Mouse (Mus musculus) NIH3T3 (cell line): ENCODE measurements at regions not wholly inside any gene's neighbourhood (a gene's known extent, or its start where the extent isn't known, plus 50 kb on each side); places are given as distances from the start of the nearest gene placed in this dataset.
"Not testable (repeated sequence)": the region's sequence is repeated elsewhere in the genome, so short reads cannot be mapped to it uniquely, and the experiment has no call there.

Experiments used
- DNase-seq: peaks from one replicate; pipeline ENCODE4 v3.0.0-alpha.2; 2012; ENCODE audit warnings: low read depth

GRCm38 (mm10) chr6:6388835-6389440 is 172.0 kb upstream of the Slc25a13 start:
- no peak for DNase-seq

DNA sequence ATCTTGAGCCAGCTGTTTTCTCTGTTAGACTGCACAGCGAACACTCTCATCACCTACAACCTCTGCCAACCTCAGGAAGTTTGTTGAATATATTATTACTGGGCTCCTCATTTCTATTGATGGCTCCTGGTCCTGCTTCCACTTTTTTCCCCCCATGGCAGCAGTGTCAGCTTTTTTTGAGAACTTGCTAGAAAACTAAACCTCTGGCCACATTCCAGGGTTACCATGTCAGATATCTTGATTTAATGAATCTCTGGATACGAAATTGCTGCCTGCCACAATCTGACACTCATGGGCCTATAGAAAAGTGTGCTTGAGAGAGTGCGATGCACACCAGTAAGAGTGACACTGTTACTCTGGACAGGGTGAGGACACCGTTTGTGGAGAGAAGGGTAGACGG is 170.6 kb upstream of the Slc25a13 start:
- no peak for DNase-seq

GRCm38 (mm10) chr6:6384971-6385370 is 168.0 kb upstream of the Slc25a13 start:
- DNase-seq = no peak

DNA sequence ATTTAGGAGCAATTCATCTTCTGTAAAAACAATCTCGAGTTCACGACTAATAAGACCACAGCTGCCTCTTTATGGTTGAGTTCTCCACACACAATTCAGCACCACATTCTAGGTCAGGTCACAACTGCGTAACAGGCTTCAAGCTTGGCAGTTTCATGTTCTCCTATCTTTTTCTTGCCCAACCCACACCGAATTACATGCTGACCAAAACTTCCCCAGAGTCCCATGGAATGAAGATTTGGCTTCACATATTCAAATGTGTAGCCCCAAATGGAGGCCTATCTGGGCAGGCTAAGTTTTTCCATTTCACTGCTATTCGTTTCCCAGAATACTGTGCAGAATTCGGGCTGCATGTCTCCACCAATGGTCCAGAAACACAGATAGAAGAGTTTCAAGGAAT is 167.5 kb upstream of the Slc25a13 start:
- DNase-seq = no peak

DNA sequence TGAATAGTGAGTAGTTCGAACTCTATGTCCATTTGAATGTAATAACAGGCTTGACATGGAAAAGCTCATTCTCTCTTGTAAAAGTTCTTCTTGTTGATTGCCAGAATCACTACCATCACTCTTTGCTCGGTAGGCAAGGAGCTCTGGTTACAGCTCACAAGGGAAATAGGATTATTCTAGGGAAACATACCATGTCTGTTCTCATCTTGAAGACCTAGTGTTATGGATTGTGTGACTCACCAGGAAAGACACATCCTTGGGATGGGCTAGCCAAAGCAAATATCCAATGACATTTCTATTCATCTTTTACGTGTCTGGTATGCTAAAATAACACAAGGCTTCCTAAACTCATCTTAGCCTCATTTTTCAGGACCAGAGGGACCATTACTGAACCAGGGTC is 155.4 kb upstream of the Slc25a13 start:
- DNase-seq = no peak

- peak; percentile 74 for DNase-seq
These were observed 154.6 kb upstream of the Slc25a13 start for GRCm38 (mm10) chr6:6371444-6372093.

DNA sequence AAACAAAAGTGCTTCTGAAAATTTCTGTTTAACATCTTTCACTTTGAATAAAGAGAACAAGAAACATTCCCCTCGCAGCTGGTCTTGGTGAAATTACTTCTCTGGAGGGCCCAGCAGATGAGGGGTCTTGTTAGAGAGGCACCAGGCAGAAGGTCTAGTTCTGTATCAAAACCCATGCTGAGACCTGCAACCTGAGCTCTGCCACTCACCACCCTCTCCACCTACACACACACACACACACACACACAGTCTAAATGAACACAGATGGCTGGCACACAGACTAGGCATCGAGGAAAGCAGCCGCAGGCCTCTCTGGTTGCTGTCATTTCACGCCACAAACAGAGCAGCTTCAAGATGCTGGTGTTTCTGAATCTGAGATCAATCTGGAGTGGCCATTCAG is 147.1 kb upstream of the Slc25a13 start:
- no peak for DNase-seq

DNA sequence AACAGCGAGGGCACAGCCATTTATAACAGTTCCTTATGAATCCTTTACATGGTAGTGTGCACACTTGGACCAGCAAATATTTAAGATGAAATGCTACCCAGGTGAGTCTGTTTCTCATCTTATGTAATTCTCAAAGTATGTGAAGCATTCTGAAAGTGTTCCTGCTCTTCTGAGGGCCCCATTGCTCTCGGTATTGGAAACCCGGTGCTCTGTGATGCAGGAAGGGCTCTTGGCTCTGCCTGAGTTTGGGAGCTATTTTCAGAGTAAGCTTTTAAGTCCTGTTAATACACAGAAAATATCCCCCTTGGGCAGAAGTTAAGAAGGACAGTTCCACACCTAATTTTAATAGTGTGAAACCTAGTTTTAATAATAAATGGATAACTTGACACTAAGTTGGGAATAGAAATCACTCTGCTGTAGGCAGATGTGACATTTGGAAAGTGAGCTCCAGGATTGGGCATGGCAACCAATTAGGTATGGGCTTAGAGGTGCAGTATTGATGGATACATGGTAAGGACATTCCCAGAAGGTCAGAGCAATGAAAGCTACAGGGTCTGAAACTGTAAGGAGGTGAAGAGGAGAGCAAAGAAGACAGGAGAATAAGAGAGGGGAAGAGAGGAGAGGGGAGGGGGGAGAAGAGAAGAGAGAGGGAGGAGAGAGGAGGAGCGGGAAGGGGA is 145.8 kb upstream of the Slc25a13 start:
- DNase-seq = no peak

GRCm38 (mm10) chr6:6361181-6361580 is 144.2 kb upstream of the Slc25a13 start:
- not testable (repeated sequence) for DNase-seq

- no peak for DNase-seq
These were observed 140.5 kb upstream of the Slc25a13 start for GRCm38 (mm10) chr6:6357477-6357876.

- no peak for DNase-seq
These were observed 140.0 kb upstream of the Slc25a13 start for GRCm38 (mm10) chr6:6356967-6357366.

GRCm38 (mm10) chr6:6335251-6335650 is 118.3 kb upstream of the Slc25a13 start:
- no peak for DNase-seq

- no peak for DNase-seq
These were observed 113.3 kb upstream of the Slc25a13 start for GRCm38 (mm10) chr6:6330271-6330670.

- peak; percentile 22 for DNase-seq
These were observed 108.5 kb upstream of the Slc25a13 start for GRCm38 (mm10) chr6:6325516-6325915.

- DNase-seq = no peak
These were observed 99.8 kb upstream of the Slc25a13 start for GRCm38 (mm10) chr6:6316725-6317124.

- no peak for DNase-seq
These were observed 96.2 kb upstream of the Slc25a13 start for GRCm38 (mm10) chr6:6313171-6313570.

DNA sequence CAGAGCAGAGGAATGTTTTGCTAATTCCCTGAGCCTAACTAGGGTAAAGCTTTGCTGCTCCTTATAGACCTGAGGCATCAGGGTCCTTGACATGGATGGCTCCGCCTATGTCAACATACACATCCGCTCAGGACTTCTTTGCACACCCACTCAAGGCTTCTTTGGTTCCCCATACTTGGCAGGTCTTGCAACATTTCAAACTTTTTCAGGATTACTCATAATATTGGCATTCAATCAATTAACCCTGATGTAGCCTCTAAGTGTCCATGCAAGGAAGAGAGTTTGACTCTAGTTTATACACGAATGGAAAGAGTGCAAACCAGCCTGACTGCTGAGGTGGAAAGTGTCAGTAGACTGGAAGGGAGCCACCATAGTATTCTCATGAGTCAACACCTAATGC is 93.2 kb upstream of the Slc25a13 start:
- DNase-seq = peak; percentile 85

DNA sequence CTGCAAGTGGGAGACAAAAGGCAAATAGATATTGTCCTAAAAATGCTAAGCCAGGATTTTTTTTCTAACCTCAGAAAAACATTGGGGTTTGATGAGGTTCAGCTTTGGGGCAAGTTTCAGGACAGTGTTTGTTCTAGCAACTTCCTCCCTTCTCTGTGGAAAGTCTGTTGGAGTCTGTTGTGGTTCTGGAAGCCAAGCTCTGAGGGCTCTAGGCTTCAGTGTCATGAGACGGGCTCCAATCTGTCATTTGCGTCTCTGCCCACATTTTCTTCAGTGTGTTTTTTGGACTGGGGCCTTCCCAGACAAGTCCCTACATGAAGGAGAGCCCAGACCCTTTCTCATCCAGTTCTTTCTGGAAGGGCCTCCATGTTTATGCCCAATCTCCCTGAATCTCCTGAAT is 90.6 kb upstream of the Slc25a13 start:
- no peak for DNase-seq

GRCm38 (mm10) chr6:6303767-6304166 is 86.8 kb upstream of the Slc25a13 start:
- DNase-seq = no peak

GRCm38 (mm10) chr6:6301001-6301510 is 84.1 kb upstream of the Slc25a13 start:
- DNase-seq = no peak

GRCm38 (mm10) chr6:6298867-6299852 is 82.2 kb upstream of the Slc25a13 start:
- peak; percentile 74 for DNase-seq

DNA sequence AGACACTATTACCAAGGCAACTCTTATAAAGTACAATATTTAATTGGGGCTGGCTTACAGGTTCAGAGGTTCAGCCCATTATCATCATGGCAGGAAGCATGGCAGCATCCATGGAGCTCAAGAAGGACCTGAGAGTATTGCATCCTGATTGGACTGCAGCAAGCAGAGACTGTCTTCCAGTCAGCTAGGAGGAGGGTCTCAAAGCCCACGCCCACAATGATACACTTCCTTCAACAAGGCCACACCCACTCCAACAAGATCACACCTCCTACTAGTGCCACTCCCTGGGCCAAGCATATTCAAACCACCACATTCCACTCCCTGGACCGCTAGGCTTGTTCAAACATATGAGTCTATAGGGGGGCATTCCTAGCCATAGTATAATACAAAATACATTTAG is 78.6 kb upstream of the Slc25a13 start:
- DNase-seq = not testable (repeated sequence)
